Mouse (Mus musculus) heart, embryonic 10.5 days (tissue): ENCODE measurements at regions not wholly inside any gene's neighbourhood (a gene's known extent, or its start where the extent isn't known, plus 50 kb on each side); places are given as distances from the start of the nearest gene placed in this dataset.

Experiments
- DNase-seq: peaks from one replicate; pipeline ENCODE4 v3.0.0-alpha.2; 2017; ENCODE audit warnings: low spot score
- H3K27ac ChIP-seq: fragments of 300-500 bp; sonication (generic); 2 replicates; pipeline ENCODE4 v1.5.1; 2016; ENCODE audit warnings: mild to moderate bottlenecking
- H3K27me3 ChIP-seq: fragments of 300-500 bp; sonication (generic); 2 replicates; pipeline ENCODE4 v1.6.1; 2016; ENCODE audit warnings: mild to moderate bottlenecking; ENCODE audit not compliant: poor library complexity, insufficient read depth, severe bottlenecking
- H3K36me3 ChIP-seq: fragments of 300-500 bp; sonication (generic); 2 replicates; pipeline ENCODE4 v1.6.1; 2016; ENCODE audit warnings: mild to moderate bottlenecking, moderate library complexity
- H3K4me1 ChIP-seq: fragments of 300-500 bp; sonication (generic); 2 replicates; pipeline ENCODE4 v1.6.1; 2016; ENCODE audit warnings: mild to moderate bottlenecking
- H3K4me3 ChIP-seq: fragments of 300-500 bp; sonication (generic); 2 replicates; pipeline ENCODE4 v1.5.1; 2016; ENCODE audit warnings: mild to moderate bottlenecking, moderate library complexity
- H3K9me3 ChIP-seq: fragments of 300-500 bp; sonication (generic); 2 replicates; pipeline ENCODE4 v1.6.1; 2016; ENCODE audit warnings: mild to moderate bottlenecking, moderate library complexity
- WGBS: fragments of 180-500 bp; shearing (Covaris S2); methylation state at CpG from one replicate; pipeline ENCODE4 v1.1.7; 2016; 5-methylcytosine and 5-hydroxymethylcytosine counted together

DNA sequence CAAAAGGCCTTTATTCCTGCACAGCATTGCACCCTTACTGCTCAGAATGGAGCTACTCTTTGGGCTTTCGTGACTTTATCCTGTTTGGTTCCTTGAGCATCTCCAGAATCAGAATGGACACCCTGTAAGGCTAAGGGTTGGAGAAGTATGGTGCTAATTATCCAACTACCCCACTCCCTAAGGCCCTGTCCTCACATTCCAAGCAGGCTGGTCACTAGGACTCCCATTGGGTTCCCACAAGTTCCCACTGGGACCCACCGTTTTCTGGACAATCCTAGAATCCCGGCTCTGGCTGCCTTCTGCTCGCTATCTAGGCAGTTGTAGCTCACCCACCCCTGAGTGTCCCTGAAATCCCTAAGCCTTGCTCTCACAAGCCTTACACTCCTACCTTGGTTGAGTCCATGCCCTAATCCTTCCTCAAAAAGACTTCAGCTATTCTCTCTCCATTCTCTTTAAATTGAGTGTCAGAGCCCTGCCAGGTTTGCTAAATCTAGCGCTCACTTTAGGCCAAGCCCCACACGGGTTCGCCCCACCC lies 146.1 kb downstream of the Efcab1 start:
- no peaks in the 10 kb centered on the region for H3K27me3 ChIP-seq
- no peaks in the 10 kb centered on the region for H3K36me3 ChIP-seq
- H3K4me1 ChIP-seq, result peaks cover 37% of the 10 kb centered on the region
- H3K4me3 ChIP-seq, result peak overlapping the region; percentile 47
- H3K27ac ChIP-seq, result peak overlapping the region; percentile 79
- no peak for DNase-seq
- WGBS, result 21% methylated on average over 7 of the region's 7 CpGs
- H3K9me3 ChIP-seq, result no peaks in the 10 kb centered on the region

- Histone ChIP-seq H3K27me3 (no peaks in the 10 kb centered on the region), H3K9me3 (no peaks in the 10 kb centered on the region), H3K4me3 (peak overlapping the region; percentile 47), H3K27ac (peak overlapping the region; percentile 79), H3K36me3 (no peaks in the 10 kb centered on the region), H3K4me1 (peaks cover 37% of the 10 kb centered on the region)
- DNase-seq, result peak; percentile 87
- WGBS, result 2% methylated on average over 16 of the region's 16 CpGs
Observed at GRCm38 (mm10) chr16:15052924-15053793, 146.8 kb downstream of the Efcab1 start.

DNA sequence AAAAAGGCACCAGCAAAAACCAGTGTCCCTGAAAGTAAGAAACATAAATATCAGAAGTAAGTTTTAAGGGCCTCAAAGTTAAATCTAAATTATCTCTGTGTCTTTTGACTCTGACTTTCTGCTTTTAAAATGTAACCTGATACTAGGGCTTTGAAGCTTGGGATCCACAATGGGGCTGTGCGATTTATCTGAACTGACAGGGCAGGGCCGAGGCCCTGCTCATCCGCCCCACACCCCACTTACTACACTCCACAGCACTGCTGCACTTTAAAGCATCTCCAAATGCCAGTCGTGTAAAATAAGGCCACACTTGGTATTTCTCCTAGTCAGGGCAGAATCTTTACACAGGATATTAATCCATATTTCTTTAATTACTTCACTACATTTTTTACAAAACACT lies 147.4 kb downstream of the Efcab1 start:
- Histone ChIP-seq H3K36me3 (no peaks in the 10 kb centered on the region), H3K4me1 (peaks cover 37% of the 10 kb centered on the region), H3K9me3 (no peaks in the 10 kb centered on the region), H3K4me3 (no peak overlapping the region; the same call in 1 of the 2 replicates), H3K27me3 (no peaks in the 10 kb centered on the region), H3K27ac (peak overlapping the region; percentile 79)
- no peak for DNase-seq
- WGBS, result 5% methylated on average over 4 of the region's 4 CpGs

GRCm38 (mm10) chr16:15054306-15055001 lies 148.0 kb downstream of the Efcab1 start:
- Histone ChIP-seq H3K4me3 (no peak overlapping the region), H3K27ac (peak overlapping the region; percentile 64; the same call in 1 of the 2 replicates), H3K4me1 (peaks cover 37% of the 10 kb centered on the region), H3K27me3 (no peaks in the 10 kb centered on the region), H3K9me3 (no peaks in the 10 kb centered on the region), H3K36me3 (no peaks in the 10 kb centered on the region)
- whole genome bisulfite sequencing, result 40% methylated on average over 5 of the region's 5 CpGs
- no peak for DNase-seq

GRCm38 (mm10) chr16:15055697-15056096 lies 149.3 kb downstream of the Efcab1 start:
- 80% methylated on average over 5 of the region's 5 CpGs for whole genome bisulfite sequencing
- DNase-seq, result no peak
- H3K27ac ChIP-seq, result no peak overlapping the region

DNA sequence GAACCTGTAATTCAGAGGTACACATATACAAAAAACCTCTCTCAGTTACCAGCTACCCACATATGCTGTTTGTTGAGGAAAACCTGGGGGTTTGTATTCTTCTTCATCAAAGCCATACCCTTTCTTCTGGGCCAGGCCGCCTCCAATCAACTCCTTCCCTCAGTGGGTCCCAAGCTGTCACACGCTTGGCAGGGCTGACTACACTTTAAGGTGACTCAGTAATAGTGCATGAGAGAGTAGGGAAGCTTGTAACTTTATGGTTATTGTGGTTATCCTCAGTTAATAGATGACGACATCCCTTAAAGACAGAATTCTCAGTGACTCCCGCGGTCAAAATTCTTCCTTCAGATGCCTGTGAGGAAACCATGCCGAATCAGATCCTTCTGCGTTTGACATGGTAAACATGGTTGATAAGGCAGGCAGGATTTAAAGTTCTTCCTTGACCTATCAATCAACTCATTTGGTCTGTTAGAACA lies 164.1 kb downstream of the Efcab1 start:
- 86% methylated on average over 7 of the region's 7 CpGs for WGBS
- H3K27ac ChIP-seq, result no peak overlapping the region
- H3K4me1 ChIP-seq, result no peaks in the 10 kb centered on the region
- no peak for DNase-seq
- no peaks in the 10 kb centered on the region for H3K27me3 ChIP-seq
- no peak overlapping the region for H3K4me3 ChIP-seq
- H3K36me3 ChIP-seq, result no peaks in the 10 kb centered on the region
- no peaks in the 10 kb centered on the region for H3K9me3 ChIP-seq

More at GRCm38 (mm10) chr16:15055697-15056096, 149.3 kb downstream of the Efcab1 start:
- Histone ChIP-seq H3K27me3 (no peaks in the 10 kb centered on the region), H3K36me3 (no peaks in the 10 kb centered on the region), H3K4me1 (peaks cover 37% of the 10 kb centered on the region), H3K4me3 (no peak overlapping the region), H3K9me3 (no peaks in the 10 kb centered on the region)

- no peaks in the 10 kb centered on the region for H3K36me3 ChIP-seq
- no peak overlapping the region for H3K4me3 ChIP-seq
- no peaks in the 10 kb centered on the region for H3K9me3 ChIP-seq
- DNase-seq, result no peak
- no peak overlapping the region for H3K27ac ChIP-seq
- H3K27me3 ChIP-seq, result no peaks in the 10 kb centered on the region
- no peaks in the 10 kb centered on the region for H3K4me1 ChIP-seq
Observed at GRCm38 (mm10) chr16:15074407-15074806, 168.0 kb downstream of the Efcab1 start.

DNA sequence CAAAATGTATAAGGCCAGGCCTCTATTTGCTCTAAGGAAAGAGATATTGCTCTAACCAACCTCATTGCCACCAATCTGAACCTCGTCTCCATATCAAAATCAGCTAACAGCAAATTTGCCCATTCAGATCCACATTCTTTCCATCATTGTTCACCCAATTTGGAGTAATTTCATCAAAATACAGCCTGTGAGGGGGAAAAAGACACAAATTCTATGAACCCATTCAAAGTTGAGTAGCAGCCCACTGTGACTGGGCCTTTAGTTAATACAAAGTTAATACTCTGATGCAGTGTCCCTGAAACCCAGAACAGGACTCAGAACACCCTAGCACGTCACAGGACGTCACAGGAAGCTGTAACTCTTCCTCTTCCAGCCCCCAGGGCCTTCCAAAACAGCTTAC lies 177.3 kb downstream of the Efcab1 start:
- H3K4me3 ChIP-seq, result no peak overlapping the region
- no peaks in the 10 kb centered on the region for H3K36me3 ChIP-seq
- H3K9me3 ChIP-seq, result no peaks in the 10 kb centered on the region
- H3K4me1 ChIP-seq, result peaks cover 6% of the 10 kb centered on the region
- H3K27ac ChIP-seq, result 0 out of 2 replicates have a peak overlapping the region, but pooled peaks have one; percentile 85
- WGBS, result 57% methylated on average over 3 of the region's 3 CpGs
- no peaks in the 10 kb centered on the region for H3K27me3 ChIP-seq
- DNase-seq, result no peak

DNA sequence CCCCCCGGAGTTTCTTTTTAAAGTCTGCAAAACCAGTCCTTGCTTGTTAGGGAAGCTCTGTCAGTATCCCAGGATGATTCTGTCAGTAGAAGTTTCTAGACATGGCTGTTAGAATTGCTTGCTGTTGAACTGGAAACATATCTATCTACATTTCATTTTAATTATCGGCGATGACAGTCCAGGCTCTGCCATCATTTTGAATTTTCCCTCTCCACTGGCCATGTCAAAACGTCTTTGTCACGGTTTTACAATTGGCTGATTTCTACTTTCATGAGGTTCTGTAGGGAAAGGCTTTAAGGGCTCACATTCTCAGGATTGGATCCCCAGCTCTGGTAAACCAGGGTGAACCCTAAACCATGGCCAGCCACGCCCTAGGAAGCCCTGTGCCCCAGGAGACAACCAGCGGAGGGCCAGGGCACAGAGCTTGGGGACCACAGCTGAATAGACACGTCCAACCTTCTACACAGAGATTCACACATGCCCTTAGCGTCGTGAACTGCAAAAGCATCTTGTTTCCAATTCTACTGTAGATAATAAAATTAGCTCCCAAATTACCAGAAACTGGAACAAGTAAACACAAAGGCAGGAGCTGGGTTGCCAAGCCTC lies 177.8 kb downstream of the Efcab1 start:
- Histone ChIP-seq H3K27ac (peak overlapping the region; percentile 85; the same call in 1 of the 2 replicates), H3K4me1 (peaks cover 6% of the 10 kb centered on the region), H3K9me3 (no peaks in the 10 kb centered on the region), H3K4me3 (peak overlapping the region; percentile 74), H3K27me3 (no peaks in the 10 kb centered on the region), H3K36me3 (no peaks in the 10 kb centered on the region)
- no peak for DNase-seq
- 28% methylated on average over 10 of the region's 10 CpGs for WGBS

- peak; percentile 76 for DNase-seq
- no peaks in the 10 kb centered on the region for H3K9me3 ChIP-seq
- 2% methylated on average over 56 of the region's 56 CpGs for WGBS
- H3K4me1 ChIP-seq, result peaks cover 6% of the 10 kb centered on the region
- H3K36me3 ChIP-seq, result no peaks in the 10 kb centered on the region
- H3K27ac ChIP-seq, result peak overlapping the region; percentile 85
- H3K27me3 ChIP-seq, result no peaks in the 10 kb centered on the region
- peak overlapping the region; percentile 74 for H3K4me3 ChIP-seq
Observed at GRCm38 (mm10) chr16:15084753-15085728, 178.6 kb downstream of the Efcab1 start.

DNA sequence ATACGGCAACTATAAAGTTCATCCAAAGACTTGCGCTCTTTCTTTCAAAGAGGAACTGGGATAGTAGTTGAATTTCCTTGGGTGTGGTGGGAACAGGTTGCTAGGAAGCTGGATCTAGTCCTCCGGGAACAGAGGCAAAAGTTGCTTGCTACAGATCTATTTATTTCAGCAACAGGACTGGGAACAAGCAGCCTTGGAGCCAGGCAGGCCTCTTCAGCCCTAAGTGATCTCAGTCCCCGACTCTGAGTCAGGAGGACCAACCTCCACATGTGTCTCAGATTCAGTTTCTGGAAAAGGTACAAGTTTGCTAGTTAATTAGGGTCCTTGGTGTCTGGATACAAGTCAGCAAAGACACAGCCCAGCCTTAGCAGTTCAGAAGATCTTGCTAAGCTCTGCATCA lies 180.2 kb downstream of the Efcab1 start:
- no peaks in the 10 kb centered on the region for H3K36me3 ChIP-seq
- no peak overlapping the region for H3K4me3 ChIP-seq
- no peak overlapping the region for H3K27ac ChIP-seq
- peaks cover 6% of the 10 kb centered on the region for H3K4me1 ChIP-seq
- WGBS, result 73% methylated on average over 4 of the region's 4 CpGs
- no peaks in the 10 kb centered on the region for H3K9me3 ChIP-seq
- DNase-seq, result no peak
- H3K27me3 ChIP-seq, result no peaks in the 10 kb centered on the region

DNA sequence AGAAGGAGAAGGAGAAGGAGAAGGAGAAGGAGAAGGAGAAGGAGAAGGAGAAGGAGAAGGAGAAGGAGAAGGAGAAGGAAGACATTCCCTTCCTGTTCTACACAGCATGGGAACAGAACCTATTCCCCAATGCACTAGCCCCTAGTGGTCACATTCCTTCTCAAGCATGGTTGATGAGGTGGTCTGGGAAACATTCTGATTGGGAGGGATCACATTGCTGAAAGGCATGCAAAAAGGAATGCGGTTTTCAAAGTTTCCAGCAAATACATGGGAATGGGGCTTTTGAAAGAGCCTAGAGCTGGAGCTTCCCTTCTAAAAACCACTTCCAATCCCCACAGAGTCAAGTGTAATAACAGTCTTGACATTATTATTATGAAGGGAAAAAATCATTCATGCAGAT lies 197.5 kb downstream of the Efcab1 start:
- 22% methylated on average over 1 of the region's 1 CpGs for WGBS
- H3K36me3 ChIP-seq, result no peaks in the 10 kb centered on the region
- no peak overlapping the region for H3K4me3 ChIP-seq
- H3K4me1 ChIP-seq, result 0 out of 2 replicates have a peak, but pooled peaks cover 4% of the 10 kb centered on the region
- no peak overlapping the region for H3K27ac ChIP-seq
- H3K9me3 ChIP-seq, result no peaks in the 10 kb centered on the region
- no peaks in the 10 kb centered on the region for H3K27me3 ChIP-seq
- DNase-seq, result no peak
